Mouse (Mus musculus): ENCODE results near the gene Cdc42se2. TPM values are rescaled to one million over a fixed set of nuclear protein-coding genes. Genes with fewer than 3 reads are reported as not detected.

The Cdc42se2 gene
- total and polyA plus RNA-seq, 2 experiments from 2014 or later, result 139 to 144 TPM

GRCm38 (mm10) chr11:54699972-54700371 lies 87.5 kb downstream of the Cdc42se2 start:
- TF ChIP-seq CTCF (IDR thresholded peaks at IDR 0.05; ENCODE audit: low read depth), result no peak
- Histone ChIP-seq H3K27me3 (ENCODE audit: insufficient read depth, low read length) (no peaks in the 10 kb centered on the region), H3K4me3 (ENCODE audit: low read length) (no peak overlapping the region)

GRCm38 (mm10) chr11:54698636-54699035 lies 88.8 kb downstream of the Cdc42se2 start:
- WGBS, result 95% methylated on average over 7 of the region's 7 CpGs
- Histone ChIP-seq H3K9ac (replicated peaks; ENCODE audit: low read length) (no peak overlapping the region), H3K4me2 (ENCODE audit: low read depth, low read length) (no peak overlapping the region), H3K27me3 (ENCODE audit: insufficient read depth, low read length) (no peaks in the 10 kb centered on the region), H3K36me3 (ENCODE audit: insufficient read depth, low read length) (peaks cover 14% of the 10 kb centered on the region), H3K9me3 (ENCODE audit: low read length) (no peaks in the 10 kb centered on the region), H3K4me3 (ENCODE audit: low read length) (no peak overlapping the region), H3K4me1 (ENCODE audit: insufficient read depth, low read length) (no peaks in the 10 kb centered on the region), H3K27ac (no peak overlapping the region)
- no peak for DNase-seq (ENCODE audit: low spot score)
- ATAC-seq, result no peak
- no peak for TF ChIP-seq CTCF (IDR thresholded peaks at IDR 0.05; ENCODE audit: low read depth)

More at GRCm38 (mm10) chr11:54699972-54700371, 87.5 kb downstream of the Cdc42se2 start:
- no peaks in the 10 kb centered on the region for H3K9me3 ChIP-seq (ENCODE audit: low read length)
- H3K36me3 ChIP-seq (ENCODE audit: insufficient read depth, low read length), result peaks cover 9% of the 10 kb centered on the region
- WGBS, result 74% methylated on average over 3 of the region's 3 CpGs
- no peaks in the 10 kb centered on the region for H3K4me1 ChIP-seq (ENCODE audit: insufficient read depth, low read length)
- H3K9ac ChIP-seq (replicated peaks; ENCODE audit: low read length), result no peak overlapping the region
- no peak overlapping the region for H3K4me2 ChIP-seq (ENCODE audit: low read depth, low read length)
- ATAC-seq (no peak), DNase-seq (ENCODE audit: low spot score) (no peak)
- H3K27ac ChIP-seq, result no peak overlapping the region

GRCm38 (mm10) chr11:54697611-54698010 lies 89.9 kb downstream of the Cdc42se2 start:
- 72% methylated on average over 5 of the region's 5 CpGs for WGBS
- DNase-seq (ENCODE audit: low spot score) (no peak), ATAC-seq (no peak)
- no peak overlapping the region for H3K27ac ChIP-seq
- no peaks in the 10 kb centered on the region for H3K9me3 ChIP-seq (ENCODE audit: low read length)
- no peaks in the 10 kb centered on the region for H3K4me1 ChIP-seq (ENCODE audit: insufficient read depth, low read length)
- no peak overlapping the region for H3K4me2 ChIP-seq (ENCODE audit: low read depth, low read length)
- TF ChIP-seq CTCF (IDR thresholded peaks at IDR 0.05; ENCODE audit: low read depth), result no peak
- no peaks in the 10 kb centered on the region for H3K27me3 ChIP-seq (ENCODE audit: insufficient read depth, low read length)
- H3K36me3 ChIP-seq (ENCODE audit: insufficient read depth, low read length), result peaks cover 14% of the 10 kb centered on the region
- H3K4me3 ChIP-seq (ENCODE audit: low read length), result no peak overlapping the region
- H3K9ac ChIP-seq (replicated peaks; ENCODE audit: low read length), result no peak overlapping the region

GRCm38 (mm10) chr11:54695951-54696350 lies 91.5 kb downstream of the Cdc42se2 start:
- Histone ChIP-seq H3K9me3 (ENCODE audit: low read length) (no peaks in the 10 kb centered on the region), H3K4me1 (ENCODE audit: insufficient read depth, low read length) (no peaks in the 10 kb centered on the region), H3K9ac (replicated peaks; ENCODE audit: low read length) (no peak overlapping the region), H3K36me3 (ENCODE audit: insufficient read depth, low read length) (peaks cover 21% of the 10 kb centered on the region), H3K4me2 (ENCODE audit: low read depth, low read length) (no peak overlapping the region), H3K4me3 (ENCODE audit: low read length) (no peak overlapping the region), H3K27me3 (ENCODE audit: insufficient read depth, low read length) (no peaks in the 10 kb centered on the region), H3K27ac (no peak overlapping the region)
- DNase-seq (ENCODE audit: low spot score) (no peak), ATAC-seq (no peak)
- 71% methylated on average over 4 of the region's 4 CpGs for WGBS
- TF ChIP-seq CTCF (IDR thresholded peaks at IDR 0.05; ENCODE audit: low read depth), result no peak

GRCm38 (mm10) chr11:54694291-54694690 lies 93.2 kb downstream of the Cdc42se2 start:
- Histone ChIP-seq H3K9me3 (ENCODE audit: low read length) (no peaks in the 10 kb centered on the region), H3K4me1 (ENCODE audit: insufficient read depth, low read length) (no peaks in the 10 kb centered on the region), H3K4me3 (ENCODE audit: low read length) (no peak overlapping the region), H3K27me3 (ENCODE audit: insufficient read depth, low read length) (no peaks in the 10 kb centered on the region), H3K36me3 (ENCODE audit: insufficient read depth, low read length) (peaks cover 30% of the 10 kb centered on the region), H3K9ac (replicated peaks; ENCODE audit: low read length) (no peak overlapping the region), H3K4me2 (ENCODE audit: low read depth, low read length) (no peak overlapping the region), H3K27ac (no peak overlapping the region)
- no peak for DNase-seq (ENCODE audit: low spot score)
- WGBS, result 80% methylated on average over 8 of the region's 8 CpGs
- no peak for TF ChIP-seq CTCF (IDR thresholded peaks at IDR 0.05; ENCODE audit: low read depth)
- ATAC-seq, result no peak

- H3K4me2 ChIP-seq (ENCODE audit: low read depth, low read length), result no peak overlapping the region
- H3K4me1 ChIP-seq (ENCODE audit: insufficient read depth, low read length), result no peaks in the 10 kb centered on the region
- peaks cover 30% of the 10 kb centered on the region for H3K36me3 ChIP-seq (ENCODE audit: insufficient read depth, low read length)
- DNase-seq (ENCODE audit: low spot score) (no peak), ATAC-seq (no peak)
- no peak overlapping the region for H3K9ac ChIP-seq (replicated peaks; ENCODE audit: low read length)
- H3K9me3 ChIP-seq (ENCODE audit: low read length), result no peaks in the 10 kb centered on the region
- H3K4me3 ChIP-seq (ENCODE audit: low read length), result no peak overlapping the region
- no peak overlapping the region for H3K27ac ChIP-seq
- 82% methylated on average over 6 of the region's 6 CpGs for WGBS
- TF ChIP-seq CTCF (IDR thresholded peaks at IDR 0.05; ENCODE audit: low read depth), result no peak
- H3K27me3 ChIP-seq (ENCODE audit: insufficient read depth, low read length), result no peaks in the 10 kb centered on the region
Observed at GRCm38 (mm10) chr11:54693696-54694095, 93.8 kb downstream of the Cdc42se2 start.

GRCm38 (mm10) chr11:54691179-54691578 lies 96.3 kb downstream of the Cdc42se2 start:
- H3K4me2 ChIP-seq (ENCODE audit: low read depth, low read length), result no peak overlapping the region
- 83% methylated on average over 4 of the region's 4 CpGs for WGBS
- no peak for TF ChIP-seq CTCF (IDR thresholded peaks at IDR 0.05; ENCODE audit: low read depth)
- peaks cover 21% of the 10 kb centered on the region for H3K36me3 ChIP-seq (ENCODE audit: insufficient read depth, low read length)
- DNase-seq (ENCODE audit: low spot score), result no peak
- H3K4me3 ChIP-seq (ENCODE audit: low read length), result no peak overlapping the region
- no peaks in the 10 kb centered on the region for H3K4me1 ChIP-seq (ENCODE audit: insufficient read depth, low read length)
- H3K9me3 ChIP-seq (ENCODE audit: low read length), result no peaks in the 10 kb centered on the region
- H3K27ac ChIP-seq, result no peak overlapping the region
- H3K9ac ChIP-seq (replicated peaks; ENCODE audit: low read length), result no peak overlapping the region
- H3K27me3 ChIP-seq (ENCODE audit: insufficient read depth, low read length), result no peaks in the 10 kb centered on the region
- no peak for ATAC-seq

Data from hindbrain, postnatal 0 days (tissue).